In genomic region chr6:120255701-120256100, GRCm38 (mm10) we compare ENCODE assay signal across 18 mouse cellular contexts. TPM values are rescaled to one million over a fixed set of nuclear protein-coding genes. Genes with fewer than 3 reads are reported as not detected.
A peak's percentile ranks its signal among the peaks of the same experiment; 100 is the strongest.
DNase-seq lines count a peak whose midpoint lies in the region; ATAC-seq and TF ChIP-seq lines count a peak whose summit lies in the region.
"Had no signal": no experiment of that assay in that cellular context is flagged by ENCODE, and none has a peak within 500 bp of the region (broad histone marks: within the 10 kb centered on the region; RNA-seq: fewer than 3 reads in every experiment).

No protein-coding gene starts in this region.

- H3K4me2 ChIP-seq in hindbrain, embryonic 11.5 days (replicated peaks; ENCODE audit: low read depth, low read length): no peak overlapping the region
- H3K4me2 ChIP-seq: forebrain, embryonic 13.5 days; hindbrain, embryonic 12.5 days; liver, embryonic 11.5 days had no signal

- H3K9me3 ChIP-seq in forebrain, embryonic 10.5 days: no peaks in the 10 kb centered on the region
- H3K9me3 ChIP-seq in hindbrain, embryonic 11.5 days (ENCODE audit: control insufficient read depth, low read length): no peaks in the 10 kb centered on the region
- H3K9me3 ChIP-seq: forebrain, embryonic 13.5 days; hindbrain, embryonic 12.5 days had no signal

- WGBS in forebrain, embryonic 10.5 days: 90% methylated on average over 12 of the region's 12 CpGs
- 87% methylated on average over 12 of the region's 12 CpGs for WGBS in hindbrain, embryonic 11.5 days

- peak; percentile 58 for DNase-seq in gastrocnemius, adult 2 months
- DNase-seq in gastrocnemius, postnatal 4 days (ENCODE audit: low spot score in 2 of 2): no peak
- DNase-seq in left cerebral cortex, adult 9 months (ENCODE audit: low spot score in 2 of 2): peak; percentile 8 to 27
- no peak for DNase-seq in left cerebral cortex, adult 11 months (ENCODE audit: low spot score)
- peak; percentile 31 for DNase-seq in T-cell, adult 2 months (ENCODE audit: low spot score)
- peak; percentile 8 to 9 for DNase-seq in left cerebral cortex, postnatal 14 days (ENCODE audit: low spot score in 2 of 2)
- DNase-seq in forebrain, embryonic 10.5 days (ENCODE audit: extremely low spot score, low spot score): no peak
- no peak for DNase-seq in hindbrain, embryonic 11.5 days (ENCODE audit: low spot score)
- DNase-seq: cerebellum, adult 11 months; layer of hippocampus, postnatal 36 days had no signal

- ATAC-seq in hindbrain, embryonic 11.5 days (ENCODE audit: low FRiP score): no peak
- ATAC-seq: activated CD4-positive, CD25-positive, alpha-beta regulatory T cell, adult 4 months; forebrain, embryonic 13.5 days had no signal

- intact Hi-C loops in gastrocnemius, adult 2 months (cut with DNase I): no loop called here
- intact Hi-C loops in left cerebral cortex, postnatal 14 days (cut with DNase I): no loop called here

- H3K27ac ChIP-seq in gastrocnemius, adult 2 months: peak overlapping the region; percentile 59
- no peak overlapping the region for H3K27ac ChIP-seq in forebrain, embryonic 10.5 days
- H3K27ac ChIP-seq in hindbrain, embryonic 11.5 days (ENCODE audit: low read depth, low read length): no peak overlapping the region
- H3K27ac ChIP-seq: forebrain, embryonic 13.5 days; hindbrain, embryonic 12.5 days had no signal

- H3K9ac ChIP-seq in hindbrain, embryonic 11.5 days (ENCODE audit: low read depth, low read length): no peak overlapping the region
- H3K9ac ChIP-seq: forebrain, embryonic 13.5 days; hindbrain, embryonic 12.5 days had no signal

- H3K36me3 ChIP-seq in forebrain, embryonic 10.5 days (replicated peaks): no peaks in the 10 kb centered on the region
- H3K36me3 ChIP-seq in hindbrain, embryonic 11.5 days (ENCODE audit: control insufficient read depth, insufficient read depth, low read length): no peaks in the 10 kb centered on the region
- H3K36me3 ChIP-seq: hindbrain, embryonic 12.5 days had no signal

- H3K4me1 ChIP-seq in forebrain, embryonic 10.5 days: peaks cover 7% of the 10 kb centered on the region
- H3K4me1 ChIP-seq in hindbrain, embryonic 11.5 days (replicated peaks; ENCODE audit: control insufficient read depth, insufficient read depth, low read length): no peaks in the 10 kb centered on the region
- H3K4me1 ChIP-seq: forebrain, embryonic 13.5 days had no signal

- no peaks in the 10 kb centered on the region for H3K27me3 ChIP-seq in forebrain, embryonic 10.5 days (ENCODE audit: poor library complexity, severe bottlenecking)
- H3K27me3 ChIP-seq in hindbrain, embryonic 11.5 days (ENCODE audit: control insufficient read depth, insufficient read depth, low read length): no peaks in the 10 kb centered on the region
- H3K27me3 ChIP-seq: forebrain, embryonic 13.5 days; hindbrain, embryonic 12.5 days had no signal

- H3K4me3 ChIP-seq in gastrocnemius, adult 2 months: no peak overlapping the region
- no peak overlapping the region for H3K4me3 ChIP-seq in forebrain, embryonic 10.5 days
- no peak overlapping the region for H3K4me3 ChIP-seq in hindbrain, embryonic 11.5 days (ENCODE audit: low read depth, low read length)
- H3K4me3 ChIP-seq: forebrain, embryonic 13.5 days; hindbrain, embryonic 12.5 days had no signal

- no peak for TF ChIP-seq CTCF in gastrocnemius, adult 2 months (IDR thresholded peaks at IDR 0.05)

RNA-seq across cellular contexts. Expression of gene D330020A13Rik, which starts 38.5 kb away (rescaled TPM):
- not detected for total RNA-seq in gastrocnemius, adult 2 months (2021)
- total RNA-seq in gastrocnemius, postnatal 4 days (2021): under 1 TPM; 0.26 to 0.34 TPM
- total RNA-seq in left cerebral cortex, postnatal 14 days (2021): not detected
- not detected in 2 replicates for polyA plus RNA-seq in forebrain, embryonic 10.5 days (2016; fragmentation: Nextera tagmentation; extraction: Ambion mirVana)
- polyA plus RNA-seq in hindbrain, embryonic 11.5 days (2014; fragmentation: Nextera tagmentation; extraction: Ambion mirVana): 0.15 TPM in 1 of 2 replicates, not detected in the other
- total RNA-seq: granulocyte monocyte progenitor cell, adult 5-6 weeks; layer of hippocampus, postnatal 36 days; megakaryocyte-erythroid progenitor cell, adult 5-6 weeks had no signal
- polyA plus RNA-seq: activated CD4-positive, CD25-positive, alpha-beta regulatory T cell, adult 4 months; liver, embryonic 11.5 days; lung, embryonic 16.5 days; neural tube, embryonic 14.5 days had no signal

RNA-seq across cellular contexts. Expression of gene B4galnt3, which starts 38.7 kb away (rescaled TPM):
- total RNA-seq in gastrocnemius, adult 2 months (2021): under 1 TPM; 0.78 to 0.89 TPM
- total RNA-seq in gastrocnemius, postnatal 4 days (2021): 1 to 10 TPM; 3.7 to 5.0 TPM
- total RNA-seq in left cerebral cortex, postnatal 14 days (2021): under 1 TPM; 0.40 TPM
- polyA plus RNA-seq in forebrain, embryonic 10.5 days (2016; fragmentation: Nextera tagmentation; extraction: Ambion mirVana): 0.25 and 0.36 TPM in 2 replicates
- polyA plus RNA-seq in hindbrain, embryonic 11.5 days (2014; fragmentation: Nextera tagmentation; extraction: Ambion mirVana): not detected in 2 replicates
- total RNA-seq: granulocyte monocyte progenitor cell, adult 5-6 weeks; megakaryocyte-erythroid progenitor cell, adult 5-6 weeks had no signal
- polyA plus RNA-seq: forebrain, embryonic 13.5 days had no signal

Comparison
In these comparisons a context has a peak if more than half of its experiments do, and no peak if none do; other contexts are left out.
1. DNase-seq: peak in gastrocnemius, adult 2 months (single experiment), left cerebral cortex, adult 9 months (2 of 2), T-cell, adult 2 months (single experiment) and left cerebral cortex, postnatal 14 days (2 of 2); none in gastrocnemius, postnatal 4 days (0 of 2), left cerebral cortex, adult 11 months (single experiment), forebrain, embryonic 10.5 days (single experiment) and hindbrain, embryonic 11.5 days (single experiment).